Mouse (Mus musculus): ENCODE data around the gene Zyx.

DNA sequence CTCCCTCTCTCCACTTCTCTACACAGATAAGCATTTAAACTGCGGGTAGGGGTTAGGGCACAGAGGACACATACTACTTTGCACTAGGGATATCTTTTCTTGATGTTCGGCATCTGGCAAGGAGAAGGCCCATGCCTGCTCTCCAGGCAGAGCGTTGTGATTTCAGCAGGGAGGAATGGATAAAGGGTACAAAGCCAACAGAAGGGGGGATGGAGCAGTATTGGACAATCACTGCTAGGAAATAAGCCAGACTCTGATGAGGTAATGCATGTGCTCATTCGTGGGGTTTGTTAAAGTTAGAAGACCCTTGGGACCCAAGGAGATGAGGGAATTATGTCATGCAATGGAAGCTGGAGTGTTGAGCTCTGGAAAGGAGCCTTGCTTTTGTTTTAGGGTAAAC is 25.3 kb downstream of the Zyx start:
- TF ChIP-seq CTCF (IDR thresholded peaks at IDR 0.05; ENCODE audit: control insufficient read depth, insufficient read depth, insufficient replicate concordance, low read depth, low read length) (no peak), POLR2A (IDR thresholded peaks at IDR 0.05; ENCODE audit: control insufficient read depth, low read depth, low read length) (no peak)
